Mouse (Mus musculus) megakaryocyte-erythroid progenitor cell, adult 5-6 weeks (primary cell): ENCODE measurements around the gene Has3. TPM values are rescaled to one million over a fixed set of nuclear protein-coding genes. Genes with fewer than 3 reads are reported as not detected.
A peak's percentile ranks its signal among the peaks of the same experiment; 100 is the strongest.

Source experiments
- ATAC-seq: replicated peaks from 2 replicates; pipeline ENCODE4 v1.8.0; 2016; ENCODE audit warnings: mild to moderate bottlenecking, inconsistent platforms; ENCODE audit not compliant: severe bottlenecking, poor library complexity, low FRiP score, low TSS enrichment
- total RNA-seq, 2 experiments: library from RNA; stranded (forward) in 1 of 2; stranded (reverse) in 1 of 2; fragments of 200-1000, 215-1000 nt in 1 of 2; fragments of >200 nt in 1 of 2; fragmentation: Nextera tagmentation in 1 of 2; gene quantifications; 2 replicates each; pipeline ENCODE4 v1.2.3; 2014 to 2017

The Has3 gene
- total RNA-seq (2014; fragmentation: Nextera tagmentation), result 0.17 TPM in 1 of 2 replicates, not detected in the other
- 0.66 TPM in 1 of 2 replicates, not detected in the other for total RNA-seq (2017)

DNA sequence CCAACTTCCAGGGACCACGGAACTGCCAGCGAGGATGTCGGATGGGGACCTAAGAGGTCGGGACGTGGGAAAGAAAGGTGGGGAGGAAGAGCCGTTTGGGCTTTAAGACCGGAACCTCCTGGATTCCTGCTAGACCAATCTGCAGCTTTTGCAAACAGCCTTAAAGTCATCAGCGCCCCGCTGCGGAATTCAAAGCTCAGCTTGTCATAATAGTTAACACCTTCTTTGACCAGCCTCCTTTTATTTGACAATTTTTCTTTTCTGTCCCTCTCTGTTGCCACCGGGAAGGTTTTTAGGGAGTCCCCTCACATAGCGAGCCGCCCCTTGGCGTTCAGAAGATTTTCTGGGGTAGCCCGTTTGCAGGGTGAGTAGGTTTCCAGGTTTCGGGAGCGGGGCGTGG, at the start of gene Has3:
TSS of gene Has3 (plus strand) at position 192 of the 400 bp plus-strand sequence.
- no peak for ATAC-seq

DNA sequence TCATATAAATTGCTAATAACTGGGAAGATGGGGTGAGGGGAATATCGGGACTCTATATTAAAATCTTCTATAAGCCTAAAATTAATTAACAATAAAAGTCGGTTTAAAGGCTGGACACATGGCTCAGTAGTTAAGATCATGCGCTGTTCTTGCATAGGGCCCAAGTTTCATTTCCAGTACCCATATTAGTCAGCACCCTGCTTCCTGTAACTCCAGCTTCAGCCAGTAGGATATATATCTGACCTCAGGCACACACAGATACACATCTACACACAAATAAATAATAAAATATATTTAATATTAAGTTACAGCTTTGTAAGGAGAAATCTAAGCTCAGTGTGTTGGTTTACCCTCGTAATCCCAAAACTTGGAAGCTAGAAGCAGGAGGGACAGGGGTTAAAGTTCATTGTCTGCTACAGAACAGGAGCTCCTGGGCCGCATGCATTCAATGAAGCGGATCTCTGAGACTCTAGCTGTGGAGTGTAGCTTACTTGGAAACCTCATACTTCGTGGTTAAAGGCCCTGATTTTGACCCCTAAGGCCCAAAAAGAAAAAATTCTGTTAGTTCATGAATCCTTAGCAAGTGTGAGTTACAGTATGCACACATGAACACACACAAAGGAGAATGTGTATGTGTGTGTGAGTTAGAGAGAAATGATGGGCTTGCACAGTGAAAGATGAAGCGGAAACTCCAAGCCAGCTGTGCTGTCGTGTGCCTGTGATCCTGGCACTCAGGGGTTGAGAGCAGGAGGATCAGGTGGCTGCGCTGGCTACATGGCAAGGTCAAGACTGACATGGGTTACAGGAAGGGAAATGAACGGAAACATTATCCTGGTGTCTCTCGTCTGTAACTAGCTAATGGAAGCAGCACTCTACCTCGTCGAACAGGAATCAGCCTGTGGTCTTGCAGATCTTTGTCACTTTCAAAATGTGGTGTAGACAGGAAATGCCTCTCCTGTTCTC, 49.2 kb upstream of the Has3 start:
- ATAC-seq, result no peak

DNA sequence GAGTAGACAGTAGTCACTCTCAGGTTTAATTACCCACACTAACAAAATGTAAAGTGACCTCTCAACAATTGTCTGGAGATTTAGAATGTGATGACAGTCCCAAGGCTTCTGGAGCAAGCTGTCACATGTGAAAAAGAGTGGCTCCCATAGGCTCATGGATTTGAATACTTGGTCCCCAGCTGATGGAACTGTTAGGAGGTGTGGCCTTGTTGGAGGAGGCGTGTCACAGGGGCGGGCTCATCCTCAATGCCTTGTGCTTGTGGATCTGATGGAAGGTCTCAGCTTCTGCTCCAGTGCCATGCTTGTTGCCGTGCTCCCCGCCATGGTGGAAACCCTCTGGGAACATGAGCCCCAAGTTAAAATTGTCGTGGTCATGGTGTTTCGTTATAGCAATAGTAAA, 41.1 kb upstream of the Has3 start:
- no peak; the same call in 1 of the 2 replicates for ATAC-seq

DNA sequence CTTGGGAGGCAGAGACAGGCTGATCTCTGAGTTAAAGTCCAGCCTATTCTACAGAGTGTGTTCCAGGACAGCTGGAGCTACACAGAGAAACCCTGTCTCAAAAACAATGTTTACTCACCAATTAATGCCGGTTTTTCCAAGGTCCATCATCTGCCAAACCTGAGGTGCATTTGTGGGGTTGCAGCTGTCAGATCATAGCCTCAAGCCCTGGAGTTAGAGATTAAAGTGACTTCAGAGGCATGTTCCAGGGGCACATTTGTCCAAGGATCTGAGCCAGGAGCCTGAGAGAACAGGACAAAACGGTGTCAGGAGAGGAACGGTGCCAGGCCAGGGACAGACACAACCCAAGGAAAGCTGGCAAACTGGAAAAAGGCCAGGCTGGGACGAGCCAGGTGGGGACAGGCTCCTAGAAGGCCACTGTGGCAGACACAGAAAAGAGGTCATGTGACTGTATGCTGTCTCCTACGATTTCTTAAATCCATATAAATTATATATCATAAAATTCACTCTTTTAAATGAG, 40.5 kb upstream of the Has3 start:
- ATAC-seq, result no peak

DNA sequence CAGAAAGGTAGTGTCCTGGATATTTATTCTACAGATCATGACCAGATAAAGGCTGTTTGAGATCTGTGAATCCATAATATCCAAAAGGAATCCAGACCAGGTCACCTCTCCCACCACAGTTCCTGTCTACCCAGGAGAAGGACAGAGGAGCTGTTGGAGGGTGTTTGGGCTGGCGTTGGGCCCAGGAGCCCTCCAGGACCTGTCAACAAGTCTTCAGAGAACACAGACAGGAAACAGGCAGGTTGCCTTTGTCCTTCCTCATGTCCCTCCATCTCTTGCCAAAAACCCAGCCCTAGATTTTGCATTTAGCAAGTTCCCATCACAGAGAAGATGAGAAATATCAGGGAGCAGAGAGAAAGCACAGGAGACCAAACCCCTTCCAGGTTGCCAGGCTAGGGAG, 35.1 kb upstream of the Has3 start:
- no peak for ATAC-seq

DNA sequence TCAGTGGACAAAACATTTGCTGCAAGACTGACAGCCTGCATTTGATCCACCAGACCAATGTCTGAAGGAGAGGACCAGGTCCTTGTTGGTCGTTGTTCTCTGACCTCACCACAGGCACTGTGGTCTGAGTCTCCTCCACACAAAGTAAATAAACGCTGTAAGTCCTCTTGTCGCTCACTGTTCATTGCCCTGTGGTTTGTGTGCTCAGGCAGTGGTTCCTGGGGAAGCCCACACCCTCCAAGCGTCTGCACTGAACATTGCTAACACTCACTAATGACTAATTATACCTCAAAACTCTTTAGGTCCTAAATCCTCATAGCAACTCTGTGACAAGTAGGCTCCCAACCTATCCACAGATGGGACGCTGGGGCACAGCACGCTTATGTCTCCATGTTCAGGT, 33.5 kb upstream of the Has3 start:
- ATAC-seq, result no peak

DNA sequence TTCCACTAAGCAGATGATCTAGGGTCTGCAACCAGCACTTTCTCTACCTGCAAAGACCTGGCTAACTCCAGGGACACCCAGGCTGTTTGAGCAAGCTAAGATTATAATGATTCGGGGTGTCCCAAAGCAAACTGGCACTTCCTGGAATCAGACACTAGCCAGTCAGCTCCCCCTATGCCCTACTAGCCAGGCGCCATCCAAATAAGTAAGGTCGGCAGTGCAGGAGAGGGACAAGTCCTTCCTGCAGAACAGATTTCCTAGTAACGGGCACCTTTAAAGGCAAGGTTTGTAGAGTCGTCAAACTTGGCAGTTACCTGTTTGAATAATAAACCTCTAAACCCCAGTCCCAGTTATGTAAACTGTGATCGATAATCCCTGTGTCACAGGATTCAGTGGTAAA, 31.2 kb upstream of the Has3 start:
- ATAC-seq, result no peak

DNA sequence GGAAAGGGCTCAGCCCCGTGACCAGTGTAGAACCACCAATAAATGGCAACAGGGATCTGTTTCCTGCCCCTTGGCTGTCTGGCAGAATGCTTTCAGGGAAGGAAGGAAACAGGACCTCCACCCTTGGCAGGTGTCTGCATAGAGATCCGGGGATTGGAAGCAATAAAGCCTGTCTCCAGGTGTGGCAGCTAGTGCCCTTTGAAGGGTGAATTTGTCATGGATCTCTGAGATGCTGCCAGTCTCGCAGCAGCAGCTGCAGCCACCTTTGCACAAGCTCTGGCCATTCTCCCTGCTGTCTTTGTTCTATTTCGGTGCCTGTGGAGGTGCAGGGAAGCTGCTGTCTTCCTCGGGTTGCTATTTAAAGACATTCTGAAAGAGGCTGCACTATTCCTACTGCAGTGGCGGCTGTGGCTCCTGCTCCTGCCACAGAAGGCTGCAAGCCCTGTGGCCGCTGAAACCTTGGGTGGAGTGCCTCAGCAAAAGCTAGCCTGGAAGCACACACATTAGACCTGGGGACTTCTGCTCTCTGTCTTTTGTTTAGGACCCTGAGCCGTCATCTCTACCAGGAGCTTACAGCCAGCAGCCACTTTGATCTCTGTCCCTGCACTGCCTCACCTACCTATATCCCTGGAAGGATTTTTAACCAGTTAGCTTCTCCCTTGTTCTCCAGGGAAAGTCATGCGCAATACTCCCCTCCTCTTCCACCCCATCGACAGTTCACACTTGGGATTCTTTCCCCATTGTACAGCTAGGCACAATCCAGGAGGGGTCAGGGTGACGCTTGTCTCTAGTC, 30.6 kb upstream of the Has3 start:
- no peak for ATAC-seq

DNA sequence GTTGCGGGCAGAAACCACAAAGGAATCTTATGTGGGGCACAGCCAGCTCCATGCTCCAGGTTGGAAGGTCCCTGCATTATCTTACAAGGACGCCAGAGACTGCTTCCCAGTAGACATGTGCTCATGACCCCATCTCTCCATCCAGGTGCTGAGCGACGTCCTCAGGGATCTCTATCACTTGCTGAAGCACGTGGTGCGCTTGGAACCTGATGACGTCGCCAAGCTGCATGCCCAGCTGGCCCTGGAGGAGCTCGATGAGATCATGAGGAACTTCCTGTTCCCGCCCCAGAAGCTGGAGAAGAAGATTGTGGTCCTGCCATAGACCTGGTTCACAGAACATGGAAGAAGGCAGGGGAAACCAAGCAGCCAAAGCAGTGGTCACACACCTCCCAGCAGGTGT, 20.0 kb upstream of the Has3 start:
- no peak for ATAC-seq

DNA sequence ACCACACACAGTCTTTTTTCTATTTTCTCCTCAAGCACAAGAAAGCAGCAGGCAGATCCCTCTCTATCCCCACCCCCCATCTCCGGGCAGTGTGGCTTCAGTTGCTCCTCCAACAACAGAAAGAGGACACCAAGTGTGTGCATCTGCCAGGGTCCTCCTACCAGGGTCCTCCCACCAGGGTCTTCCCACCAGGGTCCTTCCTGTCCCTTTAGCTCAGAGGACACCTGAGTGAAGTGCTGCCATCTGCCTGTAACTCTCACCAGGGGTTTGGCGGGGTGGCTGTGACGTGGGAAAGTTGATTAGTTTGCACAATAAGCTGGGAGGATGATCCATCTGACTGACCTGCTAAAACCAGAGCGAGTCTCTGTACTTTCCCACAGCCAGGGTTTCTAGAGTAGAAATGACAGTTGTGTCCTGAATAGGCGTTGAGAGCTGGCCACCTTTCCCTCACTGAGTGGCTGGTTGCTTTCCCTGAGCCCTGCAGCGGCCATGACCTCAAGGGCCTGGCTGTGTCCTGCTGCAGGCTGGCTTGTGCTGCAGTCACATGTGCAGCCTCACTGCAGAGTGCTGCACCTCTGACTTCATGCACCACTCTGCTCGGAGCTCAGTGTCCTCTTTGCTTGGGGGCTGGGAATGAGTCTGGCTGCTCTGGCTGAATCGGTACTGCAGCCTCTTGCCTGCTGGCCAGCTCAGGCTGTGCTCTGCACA, 15.4 kb upstream of the Has3 start:
- no peak for ATAC-seq

DNA sequence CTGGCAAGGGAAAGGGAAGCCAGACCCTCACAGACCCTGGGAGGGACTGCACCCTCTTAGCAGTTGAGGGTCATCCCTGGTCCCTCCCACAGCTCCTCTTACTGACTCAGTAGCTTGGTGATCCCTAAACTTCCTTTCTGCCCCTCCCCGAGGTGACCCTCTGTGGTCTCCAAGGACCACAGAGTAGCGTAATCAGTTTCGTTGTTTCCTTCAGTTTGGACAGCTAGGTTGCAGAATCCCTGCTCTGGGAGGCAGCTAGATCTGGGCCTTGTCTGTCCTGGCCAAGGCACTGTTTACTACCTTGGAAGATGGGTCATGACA, 14.8 kb upstream of the Has3 start:
- ATAC-seq, result no peak

DNA sequence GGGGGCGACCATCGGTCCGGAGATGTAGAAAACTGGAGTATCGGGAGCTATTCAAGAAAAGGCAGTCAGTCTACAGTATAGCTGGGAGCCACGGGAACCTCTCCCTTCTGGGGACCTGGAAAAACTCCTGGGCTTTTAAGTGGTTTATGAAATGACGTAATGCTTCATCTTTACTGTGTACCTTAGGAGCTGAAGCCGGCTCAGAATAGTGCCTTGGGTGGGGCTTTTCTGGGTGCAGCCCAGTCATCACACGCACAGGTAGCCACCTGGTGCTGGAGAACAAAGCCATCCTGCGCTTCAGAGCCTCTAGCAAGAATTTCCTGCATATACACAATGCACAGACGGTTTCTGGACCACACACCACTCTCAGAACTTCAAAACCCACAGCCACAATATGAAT, 7.2 kb upstream of the Has3 start:
- no peak for ATAC-seq

DNA sequence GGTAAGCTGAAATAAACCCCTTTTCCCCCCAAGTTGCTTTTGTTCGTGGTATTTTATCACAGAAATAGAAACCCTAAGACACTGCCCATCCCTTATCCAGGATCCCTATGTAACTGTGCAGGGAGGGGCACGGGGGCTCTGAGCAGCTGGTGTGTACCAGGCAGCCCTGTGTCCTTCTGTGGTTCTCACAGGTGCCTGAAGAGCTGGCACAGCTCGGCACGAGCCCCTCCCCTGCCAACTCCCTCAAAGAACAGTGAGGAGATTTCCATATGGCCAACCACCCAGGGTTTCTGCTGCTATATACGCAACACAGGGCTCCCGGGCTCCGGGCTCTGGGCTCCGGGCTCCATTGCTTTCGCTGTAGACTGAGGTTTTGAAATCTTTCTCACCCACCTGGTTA, 4.7 kb upstream of the Has3 start:
- ATAC-seq, result no peak

DNA sequence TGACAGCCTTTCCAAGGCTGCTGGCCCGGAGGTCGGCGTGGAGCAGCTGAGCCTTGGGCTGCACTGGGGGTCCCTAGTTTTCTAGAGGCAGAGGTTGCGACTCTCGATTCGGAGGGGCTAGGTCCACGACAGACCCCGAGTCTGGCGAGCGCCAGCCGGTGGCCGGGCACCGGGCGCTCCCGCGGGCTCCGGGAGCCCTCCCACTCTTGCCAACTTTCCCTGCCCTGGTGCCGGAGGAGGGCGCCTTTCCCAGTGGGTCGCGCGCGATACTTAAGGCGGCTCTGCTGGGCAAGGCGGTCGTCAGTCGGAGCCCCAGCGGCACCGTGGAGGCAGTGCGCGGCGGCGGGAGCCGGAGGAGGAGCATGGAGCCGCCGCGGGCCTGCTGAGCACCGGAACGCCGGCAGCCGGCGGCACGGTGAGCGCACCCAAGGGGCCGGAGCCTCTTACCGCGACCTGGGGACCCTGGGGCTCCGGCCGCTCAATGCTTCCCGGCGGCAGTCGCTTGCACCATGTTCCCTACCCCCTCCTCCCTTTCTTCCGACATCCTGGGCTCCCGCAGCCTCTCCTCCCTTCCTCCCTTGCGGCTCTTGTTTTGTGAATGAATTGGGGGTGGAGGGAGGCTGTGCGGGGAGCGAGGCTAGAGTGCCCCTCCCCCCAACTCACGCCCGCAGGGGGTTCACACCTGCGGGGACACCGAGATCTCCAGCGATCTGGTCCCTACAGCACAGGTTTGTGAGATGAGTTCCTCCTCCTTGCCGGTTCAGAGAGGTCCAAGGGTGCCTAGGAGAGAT, 690 bp downstream of the Has3 start:
- ATAC-seq, result peak; percentile 45

DNA sequence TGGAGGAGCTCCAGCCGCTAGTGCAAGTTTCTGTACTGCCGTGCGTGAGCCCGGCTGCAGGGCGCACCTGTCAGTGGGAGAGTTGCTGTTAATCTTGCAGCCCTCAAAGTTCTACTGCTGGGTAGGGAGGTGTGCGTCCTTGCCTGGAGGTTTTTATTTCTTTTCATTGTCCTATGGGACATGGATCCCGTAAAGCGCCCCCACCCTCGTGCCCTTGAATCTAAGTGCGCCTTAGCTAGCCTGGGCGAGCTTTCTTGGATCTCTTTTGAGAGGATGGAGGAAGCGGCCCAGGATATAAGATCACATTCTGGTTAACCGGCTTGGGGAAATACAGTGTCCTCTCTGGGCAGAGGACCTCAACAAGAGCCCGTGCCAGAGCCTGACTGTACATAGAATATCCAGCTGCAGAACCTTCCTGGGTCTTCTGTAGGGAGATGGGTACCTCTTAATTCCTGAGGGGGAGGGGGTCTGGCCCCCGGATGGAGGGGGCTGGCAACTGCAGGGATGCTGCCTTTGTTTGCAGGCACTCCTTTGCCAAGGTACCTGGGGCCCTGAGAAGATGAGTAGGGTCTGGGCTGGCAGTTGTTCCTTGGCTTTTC, 1.4 kb downstream of the Has3 start:
- ATAC-seq, result no peak

DNA sequence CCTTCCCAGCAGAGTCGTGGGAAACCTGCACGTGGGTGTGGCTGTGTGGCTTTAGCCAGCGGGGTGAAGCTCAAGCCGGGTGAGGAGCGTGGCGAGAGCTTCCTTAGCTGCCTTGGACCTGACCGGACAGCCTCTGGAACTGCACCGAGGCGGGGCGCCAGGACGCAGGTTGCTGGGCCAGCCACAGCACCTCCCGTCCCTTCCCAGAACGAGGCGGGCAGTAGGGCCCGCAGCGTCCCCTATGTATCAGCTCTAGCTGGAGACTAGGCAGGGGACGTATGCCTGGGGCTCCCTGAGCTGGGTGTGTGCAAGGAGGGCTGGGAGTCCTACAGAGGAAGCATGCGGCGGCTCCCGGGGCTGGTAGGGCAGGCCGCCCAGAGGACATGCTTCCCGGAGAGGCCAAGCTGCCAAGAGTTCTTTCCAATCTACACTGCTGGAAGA, 1.9 kb downstream of the Has3 start:
- ATAC-seq, result 0 out of 2 replicates have a peak, but pooled peaks have one; percentile 27

DNA sequence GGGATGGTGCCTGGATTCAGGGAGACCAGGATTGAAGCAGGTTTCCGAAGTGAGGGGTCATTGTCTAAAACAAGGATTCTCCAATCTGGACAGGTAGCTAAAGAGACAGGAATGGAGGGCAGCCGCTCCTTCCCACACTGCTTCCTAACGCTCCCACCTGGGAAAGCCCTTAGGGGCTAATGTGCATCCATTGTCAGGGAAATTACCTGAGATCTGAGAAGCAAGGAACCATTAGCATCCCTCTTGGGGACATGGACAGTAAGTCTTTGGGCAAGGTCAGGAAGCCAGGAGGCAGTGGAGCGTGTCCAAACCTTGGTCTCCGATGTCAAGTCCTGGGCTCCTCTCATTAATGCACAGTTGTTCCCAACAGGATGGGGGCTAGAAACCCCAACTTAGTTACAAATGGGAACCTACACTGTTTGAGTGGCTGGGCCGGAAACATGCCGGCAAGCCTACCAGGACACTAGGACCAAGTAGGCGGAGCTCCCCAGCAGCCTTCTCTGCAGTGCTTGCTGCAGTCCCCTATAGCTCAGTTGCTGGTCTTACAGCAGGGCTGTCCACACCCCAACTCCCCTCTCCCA, 2.5 kb downstream of the Has3 start:
- ATAC-seq, result no peak

DNA sequence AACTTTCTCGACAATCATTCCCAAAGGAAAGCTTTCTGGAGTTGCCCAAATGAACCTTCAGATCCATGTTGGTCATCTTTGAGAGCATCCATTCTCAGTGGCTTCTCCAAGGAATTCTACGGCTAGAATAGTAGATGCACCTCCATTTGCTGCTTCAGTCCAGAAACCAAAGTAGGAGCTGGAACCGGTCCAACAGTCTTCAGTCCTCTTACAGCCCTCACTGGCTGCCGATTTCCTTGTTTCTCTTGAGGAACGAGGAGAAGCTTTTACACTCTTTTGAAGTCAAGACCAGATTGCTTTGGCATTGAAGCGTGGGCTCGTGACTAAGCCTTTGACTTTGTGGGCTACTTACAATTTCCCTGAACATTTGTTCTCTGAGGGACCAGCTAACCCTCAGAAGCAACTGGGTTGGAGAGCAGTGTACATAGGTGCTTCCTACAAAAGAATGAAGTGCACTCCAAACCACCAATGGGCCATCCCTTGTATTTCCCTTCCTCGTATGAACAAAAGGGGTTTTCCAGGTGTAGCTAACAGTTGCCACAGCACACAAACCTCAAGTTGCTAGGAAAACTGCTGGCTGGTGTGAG, 10.2 kb downstream of the Has3 start:
- no peak for ATAC-seq
